Mouse (Mus musculus): ENCODE measurements around the gene Olfr1408. TPM values are rescaled to one million over a fixed set of nuclear protein-coding genes. Genes with fewer than 3 reads are reported as not detected.

Gene Olfr1408
- not detected in 2 replicates for total RNA-seq (2014; rRNA removed)
- polyA plus RNA-seq (2015; fragmentation: Nextera tagmentation; extraction: Ambion mirVana): not detected in 2 replicates

- Histone ChIP-seq H3K9ac (replicated peaks; ENCODE audit: low read length, poor library complexity, severe bottlenecking) (no peak within 1 kb of the TSS), H3K9me3 (ENCODE audit: low read length) (no peaks in the 10 kb centered on the region), H3K4me3 (ENCODE audit: low read depth, low read length) (no peak within 1 kb of the TSS), H3K27ac (ENCODE audit: low read depth, low read length) (no peak within 1 kb of the TSS), H3K36me3 (ENCODE audit: insufficient read depth, low read length) (no peaks in the 10 kb centered on the region), H3K4me1 (ENCODE audit: insufficient read depth, low read length) (no peaks in the 10 kb centered on the region), H3K27me3 (ENCODE audit: insufficient read depth, low read length) (no peaks in the 10 kb centered on the region), H3K4me2 (ENCODE audit: low read depth, low read length, poor library complexity, severe bottlenecking) (no peak within 1 kb of the TSS)
- 80% methylated on average over 2 of the region's 2 CpGs for WGBS
- DNase-seq (ENCODE audit: low spot score): no peak
- no peak for ATAC-seq (ENCODE audit: low FRiP score)
- no peak for TF ChIP-seq CTCF (IDR thresholded peaks at IDR 0.05)
These were observed at the start of gene Olfr1408 for GRCm38 (mm10) chr1:173137274-173137673. Olfr1408 (minus strand) TSS chr1:173137374.

- H3K4me3 ChIP-seq (ENCODE audit: low read depth, low read length): no peak overlapping the region
- no peak for ATAC-seq (ENCODE audit: low FRiP score)
- no peaks in the 10 kb centered on the region for H3K9me3 ChIP-seq (ENCODE audit: low read length)
- no peaks in the 10 kb centered on the region for H3K36me3 ChIP-seq (ENCODE audit: insufficient read depth, low read length)
- no peak for TF ChIP-seq CTCF (IDR thresholded peaks at IDR 0.05)
- no peak overlapping the region for H3K27ac ChIP-seq (ENCODE audit: low read depth, low read length)
- no peaks in the 10 kb centered on the region for H3K27me3 ChIP-seq (ENCODE audit: insufficient read depth, low read length)
- no peaks in the 10 kb centered on the region for H3K4me1 ChIP-seq (ENCODE audit: insufficient read depth, low read length)
- no peak for DNase-seq (ENCODE audit: low spot score)
- no peak overlapping the region for H3K9ac ChIP-seq (replicated peaks; ENCODE audit: low read length, poor library complexity, severe bottlenecking)
- no peak overlapping the region for H3K4me2 ChIP-seq (ENCODE audit: low read depth, low read length, poor library complexity, severe bottlenecking)
These were observed 37.1 kb upstream of the Olfr1408 start for GRCm38 (mm10) chr1:173174154-173174842.

Other genes starting within 250 kb of the Olfr1408 start
- not detected in 2 replicates for gene Apcs, start 242.3 kb downstream of the Olfr1408 start, total RNA-seq (2014; rRNA removed)
- gene Apcs, start 242.3 kb downstream of the Olfr1408 start, polyA plus RNA-seq (2015; fragmentation: Nextera tagmentation; extraction: Ambion mirVana): not detected in 2 replicates
- not detected in 2 replicates for gene Olfr16, start 187.0 kb downstream of the Olfr1408 start, total RNA-seq (2014; rRNA removed)
- gene Olfr16, start 187.0 kb downstream of the Olfr1408 start, polyA plus RNA-seq (2015; fragmentation: Nextera tagmentation; extraction: Ambion mirVana): not detected in 2 replicates
- not detected in 2 replicates for gene Olfr1406, start 53.3 kb upstream of the Olfr1408 start, total RNA-seq (2014; rRNA removed)
- not detected in 2 replicates for gene Olfr1406, start 53.3 kb upstream of the Olfr1408 start, polyA plus RNA-seq (2015; fragmentation: Nextera tagmentation; extraction: Ambion mirVana)
- gene Olfr218, start 60.4 kb upstream of the Olfr1408 start, total RNA-seq (2014; rRNA removed): not detected in 2 replicates
- gene Olfr218, start 60.4 kb upstream of the Olfr1408 start, polyA plus RNA-seq (2015; fragmentation: Nextera tagmentation; extraction: Ambion mirVana): not detected in 2 replicates
- gene Olfr1404, start 75.0 kb upstream of the Olfr1408 start, total RNA-seq (2014; rRNA removed): not detected in 2 replicates
- gene Olfr1404, start 75.0 kb upstream of the Olfr1408 start, polyA plus RNA-seq (2015; fragmentation: Nextera tagmentation; extraction: Ambion mirVana): not detected in 2 replicates
- not detected in 2 replicates for gene Fcer1a, start 89.8 kb upstream of the Olfr1408 start, total RNA-seq (2014; rRNA removed)
- gene Fcer1a, start 89.8 kb upstream of the Olfr1408 start, polyA plus RNA-seq (2015; fragmentation: Nextera tagmentation; extraction: Ambion mirVana): not detected in 2 replicates
- not detected in 2 replicates for gene Olfr418, start 128.6 kb upstream of the Olfr1408 start, total RNA-seq (2014; rRNA removed)
- gene Olfr418, start 128.6 kb upstream of the Olfr1408 start, polyA plus RNA-seq (2015; fragmentation: Nextera tagmentation; extraction: Ambion mirVana): not detected in 2 replicates
- not detected in 2 replicates for gene Mptx2, start 140.4 kb upstream of the Olfr1408 start, total RNA-seq (2014; rRNA removed)
- not detected in 2 replicates for gene Mptx2, start 140.4 kb upstream of the Olfr1408 start, polyA plus RNA-seq (2015; fragmentation: Nextera tagmentation; extraction: Ambion mirVana)
- gene Ackr1, start 196.4 kb upstream of the Olfr1408 start, total RNA-seq (2014; rRNA removed): 38.0 and 52.3 TPM in 2 replicates
- 23.1 and 24.1 TPM in 2 replicates for gene Ackr1, start 196.4 kb upstream of the Olfr1408 start, polyA plus RNA-seq (2015; fragmentation: Nextera tagmentation; extraction: Ambion mirVana)
- 0.66 and 2.8 TPM in 2 replicates for gene Aim2, start 213.5 kb upstream of the Olfr1408 start, total RNA-seq (2014; rRNA removed)
- 0.89 and 1.0 TPM in 2 replicates for gene Aim2, start 213.5 kb upstream of the Olfr1408 start, polyA plus RNA-seq (2015; fragmentation: Nextera tagmentation; extraction: Ambion mirVana)
- 547 and 554 TPM in 2 replicates for gene Cadm3, start 230.3 kb upstream of the Olfr1408 start, total RNA-seq (2014; rRNA removed)
- 53.9 and 60.8 TPM in 2 replicates for gene Cadm3, start 230.3 kb upstream of the Olfr1408 start, polyA plus RNA-seq (2015; fragmentation: Nextera tagmentation; extraction: Ambion mirVana)